Mouse (Mus musculus): ENCODE measurements around the gene Fam181b. TPM values are rescaled to one million over a fixed set of nuclear protein-coding genes. Genes with fewer than 3 reads are reported as not detected.

Gene Fam181b
- polyA plus RNA-seq (2012; rRNA removed): 0.63 and 1.4 TPM in 2 replicates

GRCm38 (mm10) chr7:93079785-93080730, at the start of gene Fam181b:
TSS of gene Fam181b (plus strand) at chr7:93079865.
- Histone ChIP-seq H3K27ac (ENCODE audit: insufficient read depth, low read depth, low read length) (no peak within 1 kb of the TSS), H3K4me3 (ENCODE audit: insufficient read depth, low read depth, low read length) (peak within 1 kb of the TSS; percentile 34), H3K4me1 (ENCODE audit: control insufficient read depth, insufficient read depth, low read length) (no peaks in the 10 kb centered on the region), H3K36me3 (ENCODE audit: control insufficient read depth, insufficient read depth, low read length) (no peaks in the 10 kb centered on the region), H3K27me3 (replicated peaks; ENCODE audit: control insufficient read depth, insufficient read depth, low read length) (peaks cover 6% of the 10 kb centered on the region)
- WGBS: under 1% methylated on average over 96 of the region's 96 CpGs
- TF ChIP-seq CTCF (conservative IDR thresholded peaks at IDR 0.05; ENCODE audit: insufficient read depth, insufficient read length, low read depth, low read length) (no peak), POLR2A (IDR thresholded peaks at IDR 0.05; ENCODE audit: low read depth, low read length) (no peak)
- peak; percentile 14 for DNase-seq

GRCm38 (mm10) chr7:93037763-93038471, 41.7 kb upstream of the Fam181b start:
- no peak for TF ChIP-seq POLR2A (IDR thresholded peaks at IDR 0.05; ENCODE audit: low read depth, low read length)
- no peak for TF ChIP-seq CTCF (conservative IDR thresholded peaks at IDR 0.05; ENCODE audit: insufficient read depth, insufficient read length, low read depth, low read length)

GRCm38 (mm10) chr7:93038472-93038828, 41.2 kb upstream of the Fam181b start:
- Histone ChIP-seq H3K27me3 (replicated peaks; ENCODE audit: control insufficient read depth, insufficient read depth, low read length) (no peaks in the 10 kb centered on the region), H3K27ac (ENCODE audit: insufficient read depth, low read depth, low read length) (no peak overlapping the region), H3K4me3 (ENCODE audit: insufficient read depth, low read depth, low read length) (no peak overlapping the region), H3K4me1 (ENCODE audit: control insufficient read depth, insufficient read depth, low read length) (no peaks in the 10 kb centered on the region), H3K36me3 (ENCODE audit: control insufficient read depth, insufficient read depth, low read length) (no peaks in the 10 kb centered on the region)
- no peak for DNase-seq
- no peak for TF ChIP-seq POLR2A (IDR thresholded peaks at IDR 0.05; ENCODE audit: low read depth, low read length)
- TF ChIP-seq CTCF (conservative IDR thresholded peaks at IDR 0.05; ENCODE audit: insufficient read depth, insufficient read length, low read depth, low read length): no peak
- WGBS: 7% methylated on average over 1 of the region's 1 CpGs

More at GRCm38 (mm10) chr7:93037763-93038471, 41.7 kb upstream of the Fam181b start:
- no peak for DNase-seq
- no peak overlapping the region for H3K27ac ChIP-seq (ENCODE audit: insufficient read depth, low read depth, low read length)
- no peaks in the 10 kb centered on the region for H3K27me3 ChIP-seq (replicated peaks; ENCODE audit: control insufficient read depth, insufficient read depth, low read length)
- H3K4me1 ChIP-seq (ENCODE audit: control insufficient read depth, insufficient read depth, low read length): no peaks in the 10 kb centered on the region
- 32% methylated on average over 5 of the region's 5 CpGs for WGBS
- H3K36me3 ChIP-seq (ENCODE audit: control insufficient read depth, insufficient read depth, low read length): no peaks in the 10 kb centered on the region
- no peak overlapping the region for H3K4me3 ChIP-seq (ENCODE audit: insufficient read depth, low read depth, low read length)

GRCm38 (mm10) chr7:93039542-93039941, 40.1 kb upstream of the Fam181b start:
- no peak overlapping the region for H3K4me3 ChIP-seq (ENCODE audit: insufficient read depth, low read depth, low read length)
- no peak for TF ChIP-seq POLR2A (IDR thresholded peaks at IDR 0.05; ENCODE audit: low read depth, low read length)
- no peak for TF ChIP-seq CTCF (conservative IDR thresholded peaks at IDR 0.05; ENCODE audit: insufficient read depth, insufficient read length, low read depth, low read length)
- no peaks in the 10 kb centered on the region for H3K36me3 ChIP-seq (ENCODE audit: control insufficient read depth, insufficient read depth, low read length)
- no peaks in the 10 kb centered on the region for H3K4me1 ChIP-seq (ENCODE audit: control insufficient read depth, insufficient read depth, low read length)
- no peak for DNase-seq
- 65% methylated on average over 3 of the region's 3 CpGs for WGBS
- no peaks in the 10 kb centered on the region for H3K27me3 ChIP-seq (replicated peaks; ENCODE audit: control insufficient read depth, insufficient read depth, low read length)
- H3K27ac ChIP-seq (ENCODE audit: insufficient read depth, low read depth, low read length): no peak overlapping the region

GRCm38 (mm10) chr7:93044359-93044758, 35.3 kb upstream of the Fam181b start:
- TF ChIP-seq CTCF (conservative IDR thresholded peaks at IDR 0.05; ENCODE audit: insufficient read depth, insufficient read length, low read depth, low read length) (no peak), POLR2A (IDR thresholded peaks at IDR 0.05; ENCODE audit: low read depth, low read length) (no peak)
- Histone ChIP-seq H3K36me3 (ENCODE audit: control insufficient read depth, insufficient read depth, low read length) (no peaks in the 10 kb centered on the region), H3K4me3 (ENCODE audit: insufficient read depth, low read depth, low read length) (no peak overlapping the region), H3K27me3 (replicated peaks; ENCODE audit: control insufficient read depth, insufficient read depth, low read length) (no peaks in the 10 kb centered on the region), H3K4me1 (ENCODE audit: control insufficient read depth, insufficient read depth, low read length) (no peaks in the 10 kb centered on the region), H3K27ac (ENCODE audit: insufficient read depth, low read depth, low read length) (no peak overlapping the region)
- no peak for DNase-seq
- WGBS: 57% methylated on average over 3 of the region's 3 CpGs

- WGBS: 82% methylated on average over 1 of the region's 1 CpGs
- no peaks in the 10 kb centered on the region for H3K36me3 ChIP-seq (ENCODE audit: control insufficient read depth, insufficient read depth, low read length)
- H3K27me3 ChIP-seq (replicated peaks; ENCODE audit: control insufficient read depth, insufficient read depth, low read length): no peaks in the 10 kb centered on the region
- H3K4me1 ChIP-seq (ENCODE audit: control insufficient read depth, insufficient read depth, low read length): no peaks in the 10 kb centered on the region
- no peak for DNase-seq
- H3K4me3 ChIP-seq (ENCODE audit: insufficient read depth, low read depth, low read length): no peak overlapping the region
- TF ChIP-seq CTCF (conservative IDR thresholded peaks at IDR 0.05; ENCODE audit: insufficient read depth, insufficient read length, low read depth, low read length) (no peak), POLR2A (IDR thresholded peaks at IDR 0.05; ENCODE audit: low read depth, low read length) (no peak)
- H3K27ac ChIP-seq (ENCODE audit: insufficient read depth, low read depth, low read length): no peak overlapping the region
Measured at GRCm38 (mm10) chr7:93044788-93045187, 34.9 kb upstream of the Fam181b start.

GRCm38 (mm10) chr7:93060831-93061230, 18.8 kb upstream of the Fam181b start:
- H3K36me3 ChIP-seq (ENCODE audit: control insufficient read depth, insufficient read depth, low read length): no peaks in the 10 kb centered on the region
- H3K27me3 ChIP-seq (replicated peaks; ENCODE audit: control insufficient read depth, insufficient read depth, low read length): no peaks in the 10 kb centered on the region
- TF ChIP-seq CTCF (conservative IDR thresholded peaks at IDR 0.05; ENCODE audit: insufficient read depth, insufficient read length, low read depth, low read length) (no peak), POLR2A (IDR thresholded peaks at IDR 0.05; ENCODE audit: low read depth, low read length) (no peak)
- H3K4me1 ChIP-seq (ENCODE audit: control insufficient read depth, insufficient read depth, low read length): no peaks in the 10 kb centered on the region
- H3K27ac ChIP-seq (ENCODE audit: insufficient read depth, low read depth, low read length): no peak overlapping the region
- no peak overlapping the region for H3K4me3 ChIP-seq (ENCODE audit: insufficient read depth, low read depth, low read length)
- no peak for DNase-seq
